Mouse (Mus musculus): Measurements from ENCODE around the gene Otop2.

Otop2 gene

DNA sequence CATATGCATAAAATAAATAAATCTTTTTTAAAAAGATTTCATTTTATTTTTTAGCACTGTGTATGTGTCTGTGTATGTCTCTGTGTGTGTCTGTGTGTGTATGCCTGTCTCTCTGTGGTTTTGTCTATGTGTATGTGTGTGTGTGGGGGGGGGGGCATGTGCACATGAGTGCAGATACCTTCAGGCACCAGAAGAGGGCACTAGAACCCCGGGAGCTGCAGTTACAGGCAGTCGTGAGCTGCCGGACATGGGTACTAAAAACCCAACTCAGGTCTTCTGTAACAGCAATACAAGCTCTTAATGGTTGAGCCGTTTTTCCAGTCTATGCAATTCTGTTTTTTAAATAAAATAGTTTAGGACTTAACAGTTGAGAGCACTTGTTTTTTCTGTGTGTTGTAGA is 6.2 kb upstream of the Otop2 start:
- no peak for DNase-seq

DNA sequence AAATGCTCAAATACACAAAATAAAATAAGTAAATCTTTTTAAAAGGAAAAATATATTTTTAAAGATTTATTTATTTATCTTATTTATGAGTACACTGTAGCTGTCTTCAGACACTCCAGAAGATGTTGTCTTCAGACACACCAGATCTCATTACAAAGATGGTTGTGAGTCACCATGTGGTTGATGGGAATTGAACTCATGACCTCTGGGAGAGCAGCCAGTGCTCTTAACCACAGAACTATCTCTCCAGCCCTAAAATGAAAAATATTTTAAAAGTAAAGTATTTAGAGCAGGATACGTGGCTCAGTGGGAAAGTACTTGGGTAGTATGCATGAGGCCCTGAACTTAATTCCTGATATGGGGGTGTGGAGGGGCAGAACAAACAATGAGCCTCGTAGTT is 5.6 kb upstream of the Otop2 start:
- DNase-seq, result no peak

DNA sequence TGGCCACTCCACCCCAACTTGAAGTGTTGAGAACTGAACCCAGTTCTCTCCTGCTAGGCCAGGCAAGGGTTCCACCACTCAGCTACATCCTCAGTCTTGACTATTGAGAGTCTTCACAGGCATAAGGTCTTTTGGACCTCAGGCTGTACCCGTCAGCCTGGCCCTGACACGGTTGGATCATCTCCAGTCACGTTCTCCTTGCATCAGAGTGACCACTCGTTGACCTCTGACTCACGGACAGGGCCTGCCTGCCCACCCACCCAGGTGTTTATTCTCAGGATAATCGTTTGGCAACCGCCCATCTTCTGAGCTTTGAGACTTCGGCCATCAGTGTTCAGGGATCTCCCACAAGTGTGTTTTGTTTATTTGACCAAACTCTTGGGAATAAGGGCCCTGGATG is 3.8 kb upstream of the Otop2 start:
- DNase-seq, result no peak

DNA sequence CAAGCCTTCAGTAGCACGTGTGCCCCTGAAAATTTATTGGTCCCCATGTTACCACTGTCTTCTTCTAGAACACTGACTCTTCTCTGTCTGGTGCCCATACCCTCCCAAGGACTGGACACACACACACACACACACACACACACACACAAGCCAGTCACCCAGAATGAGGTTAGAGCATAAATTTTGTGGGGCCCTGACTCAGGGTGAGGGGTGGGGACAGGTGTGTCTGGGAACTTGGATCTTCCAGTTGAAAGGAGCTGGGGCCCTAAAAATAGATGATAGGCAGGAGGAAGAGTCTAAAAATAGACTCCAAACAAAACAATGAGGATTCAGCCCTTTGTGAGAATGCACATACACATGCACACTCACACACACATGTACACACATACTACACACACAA is 1.8 kb downstream of the Otop2 start:
- DNase-seq, result no peak

DNA sequence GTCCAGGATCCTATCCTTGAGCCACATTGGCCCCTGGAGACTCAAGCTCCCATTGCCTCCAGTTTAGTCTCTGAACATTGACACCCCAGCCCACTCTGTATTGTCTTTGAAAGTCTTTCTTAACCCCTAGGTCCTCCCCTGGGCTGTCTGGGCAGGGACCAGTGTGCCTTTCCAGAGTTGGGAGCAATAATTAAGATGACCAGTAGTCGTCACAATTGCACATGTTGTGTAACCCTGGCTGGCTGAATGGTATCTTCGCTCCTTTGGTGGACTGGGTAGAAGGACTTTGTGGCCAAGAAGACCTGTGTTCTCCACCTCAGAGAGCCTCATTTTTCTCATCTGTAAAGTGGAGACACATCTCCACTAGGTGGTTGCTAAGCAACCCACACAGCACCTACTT is 7.3 kb downstream of the Otop2 start:
- peak; percentile 33 for DNase-seq

DNA sequence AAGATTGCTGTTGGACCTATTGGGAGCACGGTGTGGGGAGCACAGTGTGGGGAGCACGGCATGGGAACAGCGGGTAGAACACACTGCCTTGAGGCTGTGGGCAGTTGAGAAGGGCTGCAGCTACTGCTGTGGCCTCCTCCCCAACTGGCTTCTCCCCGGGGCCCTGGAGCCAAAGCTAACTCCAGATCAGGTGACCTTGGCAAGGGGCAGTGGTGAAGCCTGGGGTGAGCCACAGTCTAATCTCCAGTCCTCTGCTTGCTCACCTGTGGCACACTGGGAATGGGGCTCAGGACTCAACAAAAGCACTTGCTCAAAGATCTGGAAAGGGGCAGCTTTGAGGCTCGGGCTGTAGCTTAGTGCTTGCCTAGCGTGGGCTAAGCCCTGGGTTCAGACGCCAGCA is 10.2 kb downstream of the Otop2 start:
- DNase-seq, result no peak

DNA sequence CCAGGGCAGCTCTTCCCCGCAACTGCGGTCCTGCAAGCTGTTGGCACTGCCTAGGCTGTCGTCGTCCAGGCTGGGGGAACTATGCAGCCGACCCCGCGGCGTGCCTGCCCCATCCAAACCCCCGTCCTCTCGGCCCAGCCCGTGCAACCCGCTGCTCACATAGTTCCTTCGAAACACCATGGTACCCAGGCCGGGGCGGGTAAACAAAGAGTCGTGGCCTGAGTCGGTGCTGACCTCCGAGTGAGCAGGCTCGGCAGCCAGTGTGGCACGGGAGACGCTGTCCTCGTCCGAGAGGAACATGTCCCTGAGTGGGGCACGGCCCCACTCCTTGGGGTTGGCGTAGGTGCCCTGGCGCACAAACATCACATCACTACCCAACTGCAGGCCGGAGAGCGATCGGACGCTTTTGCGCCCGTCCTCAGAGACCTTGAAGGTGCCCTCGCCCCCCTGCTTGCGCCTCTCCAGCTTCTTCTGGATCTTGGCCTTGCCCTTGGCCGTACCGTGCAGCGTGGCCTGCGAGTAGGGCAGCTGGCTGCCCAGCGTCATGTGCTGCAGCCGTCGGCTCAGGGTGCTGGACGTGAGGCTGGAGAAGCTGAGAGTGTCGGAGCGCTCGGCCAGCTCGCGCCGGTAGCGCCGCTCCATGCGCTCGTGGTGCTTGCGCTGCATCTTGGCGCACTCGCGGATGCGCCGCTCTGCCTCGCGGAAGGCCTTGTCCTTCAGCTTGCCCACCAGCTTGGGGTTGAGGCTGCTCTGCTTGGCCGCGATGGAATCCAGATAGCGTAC is 11.5 kb downstream of the Otop2 start:
- no peak for DNase-seq

DNA sequence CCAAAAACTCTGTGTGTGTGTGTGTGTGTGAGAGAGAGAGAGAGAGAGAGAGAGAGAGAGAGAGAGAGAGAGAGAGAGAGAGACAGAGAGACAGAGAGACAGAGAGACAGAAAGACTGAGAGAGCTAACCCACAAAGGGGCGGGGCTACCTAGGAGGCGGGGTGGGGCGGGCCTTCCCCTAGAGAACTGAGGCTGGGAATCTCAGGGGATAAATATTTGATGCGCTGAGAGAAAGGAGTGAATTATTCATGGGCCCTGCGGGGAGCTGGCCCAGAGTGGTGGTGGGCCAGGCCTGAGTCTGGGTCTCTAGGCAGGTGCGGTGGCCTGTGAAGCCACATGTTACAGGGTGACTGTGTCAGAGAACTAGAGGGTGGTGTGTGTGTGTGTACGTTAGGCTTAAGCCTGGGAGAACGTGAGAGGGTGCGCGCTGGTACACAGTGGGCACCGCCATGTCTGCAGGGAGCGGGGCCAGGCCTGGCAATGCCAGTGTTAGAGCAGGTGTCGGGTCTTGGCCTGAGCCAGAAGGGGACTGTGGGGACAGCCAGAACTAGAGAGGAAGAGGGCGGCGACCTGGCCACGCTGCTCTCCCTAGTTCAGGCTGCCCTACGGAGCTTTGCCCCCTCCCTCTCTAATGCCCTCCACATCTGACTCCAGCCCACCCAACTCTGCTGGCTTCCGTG is 12.9 kb downstream of the Otop2 start:
- no peak for DNase-seq

DNA sequence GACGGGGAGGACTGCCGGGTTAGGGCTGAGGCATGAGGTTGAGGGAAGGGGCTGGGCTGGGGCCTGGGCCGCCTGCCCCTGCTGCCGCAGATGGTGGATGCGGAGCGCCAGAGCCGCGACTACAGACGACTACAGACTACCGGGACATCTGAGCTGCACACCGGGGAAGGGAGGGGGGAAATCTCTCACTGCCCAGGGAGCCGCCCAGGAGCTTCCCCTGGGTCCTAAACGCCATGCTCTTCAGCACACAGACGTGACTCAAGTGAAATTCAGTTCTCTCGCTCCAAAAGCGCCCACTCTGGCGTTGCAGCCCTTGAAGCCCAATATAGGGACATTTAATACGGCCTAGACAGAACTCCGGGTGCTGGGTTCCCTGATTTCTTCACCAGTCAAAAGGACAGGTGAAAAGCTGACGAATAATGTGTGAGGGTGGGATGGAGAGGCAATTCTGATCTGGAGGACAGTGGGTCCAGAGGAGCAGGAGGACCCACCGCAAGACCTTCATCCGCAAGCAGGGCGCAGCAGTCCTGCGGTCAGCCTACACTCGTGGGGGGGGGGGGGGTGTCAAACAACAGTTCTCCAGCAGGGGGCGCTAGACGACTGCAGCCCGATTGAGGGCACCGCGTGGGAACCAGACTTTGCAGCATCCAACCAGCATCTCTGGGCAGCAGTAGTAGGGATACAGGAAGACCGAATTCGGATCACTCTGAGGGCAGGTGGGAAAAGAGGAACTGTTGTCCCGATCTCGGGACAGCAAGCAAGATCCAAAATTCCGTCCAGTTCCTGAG is 15.1 kb downstream of the Otop2 start, which contains the start of gene Ush1g:
TSS of gene Ush1g (minus strand) at position 136 of the 788 bp plus-strand sequence.
- peak; percentile 27 for DNase-seq

DNA sequence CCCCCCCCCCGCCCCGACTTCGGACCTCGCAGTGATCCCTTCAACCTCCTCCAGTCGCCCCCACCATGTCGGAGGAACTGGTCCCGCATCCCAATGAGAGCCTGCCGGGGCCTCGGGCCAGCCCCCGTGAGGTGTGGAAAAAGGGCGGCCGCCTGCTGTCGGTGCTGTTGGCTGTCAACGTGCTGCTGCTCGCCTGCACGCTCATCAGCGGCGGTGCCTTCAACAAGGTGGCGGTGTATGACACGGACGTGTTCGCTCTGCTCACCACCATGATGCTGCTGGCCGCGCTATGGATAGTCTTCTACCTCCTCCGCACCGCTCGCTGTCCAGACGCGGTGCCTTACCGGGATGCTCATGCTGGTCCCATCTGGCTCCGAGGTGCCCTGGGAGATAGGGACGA is 16.4 kb downstream of the Otop2 start:
- no peak for DNase-seq

DNA sequence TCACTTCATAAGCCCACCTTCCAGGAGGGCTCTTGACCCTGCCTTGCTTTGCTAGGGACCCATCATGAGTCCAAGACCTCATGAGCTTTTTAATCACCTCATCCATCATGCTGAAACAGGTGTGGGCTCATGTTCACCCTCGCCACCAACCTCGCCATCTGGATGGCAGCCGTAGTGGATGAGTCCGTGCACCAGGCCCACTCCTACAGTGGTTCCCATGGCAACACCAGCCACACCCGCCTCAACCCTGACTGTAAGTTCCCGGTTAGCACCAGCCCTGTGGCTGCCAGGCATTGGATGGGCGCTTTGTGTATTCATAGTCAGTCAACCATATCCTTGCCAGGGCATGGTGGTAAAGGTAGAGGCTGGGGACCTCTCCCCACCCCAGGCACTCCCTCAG is 19.8 kb downstream of the Otop2 start:
- DNase-seq, result no peak

DNA sequence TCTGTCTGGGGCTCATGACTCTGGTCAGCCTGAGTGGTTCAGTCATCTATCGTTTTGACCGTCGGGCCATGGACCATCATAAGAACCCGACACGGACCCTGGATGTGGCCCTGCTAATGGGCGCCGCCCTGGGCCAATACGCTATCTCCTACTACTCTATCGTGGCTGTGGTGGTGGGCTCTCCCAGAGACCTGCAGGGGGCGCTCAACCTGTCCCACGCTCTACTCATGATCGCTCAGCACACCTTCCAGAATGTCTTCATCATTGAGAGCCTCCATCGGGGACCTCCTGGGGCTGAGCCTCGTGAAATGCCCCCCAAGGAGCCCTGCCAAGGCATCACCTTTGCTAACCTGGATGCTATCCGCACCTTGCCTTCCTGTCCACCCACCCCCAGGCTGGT is 22.4 kb downstream of the Otop2 start:
- DNase-seq, result no peak

DNA sequence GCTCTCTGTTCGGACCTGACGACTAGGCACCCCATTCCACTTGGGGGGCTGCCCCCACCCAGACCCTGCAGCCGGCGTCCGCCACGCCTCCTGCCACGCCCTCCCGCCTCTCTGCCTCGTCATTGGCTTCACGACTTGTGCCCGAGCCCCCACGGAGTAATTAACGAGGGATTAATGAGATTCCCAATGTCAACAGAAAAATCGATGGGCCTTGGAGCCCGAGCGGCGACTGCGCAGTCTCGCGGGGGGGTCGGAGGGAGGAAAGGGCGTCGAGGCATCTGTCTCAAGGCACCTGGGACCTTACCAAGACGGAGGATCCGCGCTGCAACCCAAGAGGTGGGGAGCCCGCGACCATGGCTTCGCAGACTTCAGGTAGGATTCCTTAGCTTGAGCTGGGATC is 27.6 kb downstream of the Otop2 start, which contains the start of gene Otop3:
TSS of gene Otop3 (plus strand) at position 201 of the 400 bp plus-strand sequence.
- no peak for DNase-seq

DNA sequence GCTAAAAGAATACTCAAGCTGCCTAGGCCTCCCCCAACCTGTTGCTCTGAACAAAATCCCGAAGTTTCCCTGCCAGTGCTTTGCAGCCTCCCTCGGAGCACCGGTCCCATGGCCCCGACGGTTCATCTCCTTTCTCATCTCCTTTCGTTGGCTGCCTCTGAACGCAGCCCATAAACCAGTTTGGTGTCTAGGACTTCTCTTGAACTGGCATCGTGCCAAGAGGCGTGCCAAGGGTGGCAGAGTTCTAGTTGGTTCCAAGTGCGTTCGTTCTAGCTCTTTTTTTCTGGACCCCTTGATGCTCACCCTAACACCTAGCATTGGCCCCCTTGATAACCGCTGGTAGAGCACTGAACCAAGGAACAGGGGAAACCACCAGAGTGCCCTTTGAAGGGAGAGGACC is 28.3 kb downstream of the Otop2 start:
- DNase-seq, result peak; percentile 34

DNA sequence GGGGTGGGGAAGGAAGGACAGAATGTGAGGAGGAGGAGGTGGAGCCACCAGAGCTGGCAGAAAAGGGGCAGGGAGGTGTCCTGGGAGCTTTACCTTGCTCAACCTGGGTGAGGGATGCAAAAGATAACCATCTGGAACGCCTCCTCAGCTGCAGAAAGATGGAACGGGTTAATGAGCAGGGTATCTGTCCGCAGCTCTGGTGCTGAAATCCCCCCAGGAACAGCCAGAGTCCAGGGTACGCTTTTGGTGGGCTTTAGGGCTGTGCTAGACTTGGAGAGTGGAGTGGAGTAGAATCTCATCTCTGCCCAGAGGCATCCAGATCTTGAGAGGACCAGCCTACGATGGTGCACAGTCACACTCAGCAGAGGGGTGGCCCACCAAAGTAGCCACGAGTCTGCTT is 29.2 kb downstream of the Otop2 start:
- no peak for DNase-seq

DNA sequence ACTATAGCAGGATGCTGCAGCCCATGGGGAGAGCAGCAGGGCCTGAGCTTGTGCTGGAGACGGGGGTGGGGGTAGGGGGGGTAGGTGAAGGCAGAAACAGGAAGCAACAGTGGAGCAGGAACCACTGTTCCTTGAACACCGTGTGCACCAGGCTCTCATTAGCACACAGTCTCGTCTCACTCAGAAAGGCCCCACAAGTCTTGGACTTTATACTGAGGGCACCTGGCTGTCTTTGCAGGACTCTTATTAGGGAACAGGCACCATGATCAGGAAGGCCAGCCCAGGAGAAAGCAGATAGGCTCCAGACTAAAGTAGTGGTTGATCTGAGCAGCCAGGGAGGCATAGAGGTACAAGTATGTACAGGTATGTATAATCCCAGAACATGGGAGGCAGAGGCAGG is 30.4 kb downstream of the Otop2 start:
- peak; percentile 53 for DNase-seq

DNA sequence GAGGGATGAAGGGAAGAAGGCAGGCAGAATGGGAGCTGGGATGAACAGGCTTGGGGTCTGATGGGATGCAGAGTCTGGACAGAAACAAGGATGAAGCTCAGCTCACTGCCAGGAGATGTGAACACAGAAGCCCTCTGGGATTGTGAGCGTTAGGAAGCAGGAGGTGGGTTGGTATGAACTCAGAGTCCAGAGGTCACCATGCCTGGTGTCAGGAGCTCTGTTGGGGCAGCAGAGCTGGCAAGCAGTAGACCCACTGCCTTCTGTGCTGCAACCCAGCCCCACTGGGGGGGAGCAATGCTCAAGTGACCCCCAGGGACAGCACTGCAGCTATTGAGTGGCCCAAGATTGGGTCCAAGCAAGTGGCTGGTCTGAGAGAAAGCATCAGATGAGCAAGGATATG is 30.9 kb downstream of the Otop2 start:
- peak; percentile 48 for DNase-seq

DNA sequence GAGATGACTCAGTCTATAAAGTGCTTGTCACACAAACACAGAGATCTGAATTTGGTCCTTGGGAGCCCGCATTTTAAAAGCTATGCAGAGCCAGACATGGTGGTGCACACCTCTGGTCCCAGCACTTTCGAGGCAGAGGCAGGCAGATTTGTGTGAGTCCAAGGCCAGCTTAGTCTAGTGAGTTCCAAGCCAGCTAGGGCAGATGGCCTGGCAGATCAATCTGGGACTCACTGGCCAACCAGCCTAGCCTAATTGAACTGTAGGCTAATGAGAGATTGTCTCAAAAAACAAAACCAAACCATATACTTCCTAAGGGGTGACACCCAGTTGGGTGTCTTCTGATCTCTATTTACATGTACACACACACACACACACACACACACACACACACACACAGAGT is 34.3 kb downstream of the Otop2 start:
- DNase-seq, result no peak

DNA sequence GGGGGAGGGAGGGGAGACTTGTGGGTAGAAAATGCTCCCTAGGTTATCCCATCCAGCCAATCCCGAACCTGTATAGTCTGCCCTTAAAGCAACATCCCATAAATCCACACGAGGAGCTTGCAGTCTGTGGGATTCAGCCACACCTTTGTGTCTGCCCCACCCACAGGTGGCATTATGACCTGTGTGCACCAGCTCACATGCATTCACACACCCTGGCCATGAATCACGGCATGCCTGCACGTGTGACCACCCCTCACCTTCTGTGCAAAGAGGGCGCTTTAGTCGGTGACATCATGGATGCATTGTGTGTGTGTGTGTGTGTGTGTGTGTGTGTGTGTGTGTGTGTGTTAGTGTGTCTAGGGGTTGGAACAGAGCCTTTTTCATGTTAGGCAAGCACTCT is 34.9 kb downstream of the Otop2 start:
- no peak for DNase-seq

DNA sequence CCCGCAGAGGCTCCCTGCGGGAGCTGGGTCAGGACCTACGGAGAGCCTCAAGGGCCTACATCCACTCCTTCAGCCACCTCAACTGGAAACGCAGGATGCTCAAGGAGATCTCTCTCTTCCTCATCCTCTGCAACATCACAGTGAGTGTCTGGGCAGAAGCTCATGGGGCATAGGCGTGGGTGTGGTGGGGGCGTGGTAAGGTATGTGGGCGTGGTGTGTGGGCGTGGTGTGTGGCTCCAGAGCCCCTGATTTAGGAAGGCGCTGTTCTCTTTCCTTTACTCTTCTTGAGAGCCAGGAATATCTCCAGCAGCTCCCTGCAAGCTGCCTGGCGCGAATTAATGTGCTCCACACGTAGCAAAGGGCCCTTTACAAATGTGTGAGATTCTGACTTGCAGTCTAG is 38.0 kb downstream of the Otop2 start:
- no peak for DNase-seq

DNA sequence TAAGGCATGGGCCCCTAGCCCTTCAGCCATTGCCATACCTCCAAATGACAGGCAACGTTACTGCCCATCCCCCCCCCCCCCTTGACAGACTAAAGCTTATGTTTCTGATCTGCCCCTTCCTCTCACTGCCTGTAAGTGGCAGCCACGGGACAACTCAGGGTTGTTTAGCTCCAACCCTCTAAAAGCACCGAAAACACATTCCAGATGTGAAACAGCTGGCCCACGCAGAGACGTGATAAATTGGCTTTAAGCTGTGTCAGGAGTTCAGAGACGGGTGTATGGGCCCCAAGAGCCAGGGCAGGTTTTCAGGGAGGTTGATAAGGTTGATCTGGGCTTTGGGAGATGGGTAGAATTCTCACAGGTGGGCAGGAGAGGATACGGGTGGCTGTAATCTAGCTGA is 38.6 kb downstream of the Otop2 start:
- no peak for DNase-seq

DNA sequence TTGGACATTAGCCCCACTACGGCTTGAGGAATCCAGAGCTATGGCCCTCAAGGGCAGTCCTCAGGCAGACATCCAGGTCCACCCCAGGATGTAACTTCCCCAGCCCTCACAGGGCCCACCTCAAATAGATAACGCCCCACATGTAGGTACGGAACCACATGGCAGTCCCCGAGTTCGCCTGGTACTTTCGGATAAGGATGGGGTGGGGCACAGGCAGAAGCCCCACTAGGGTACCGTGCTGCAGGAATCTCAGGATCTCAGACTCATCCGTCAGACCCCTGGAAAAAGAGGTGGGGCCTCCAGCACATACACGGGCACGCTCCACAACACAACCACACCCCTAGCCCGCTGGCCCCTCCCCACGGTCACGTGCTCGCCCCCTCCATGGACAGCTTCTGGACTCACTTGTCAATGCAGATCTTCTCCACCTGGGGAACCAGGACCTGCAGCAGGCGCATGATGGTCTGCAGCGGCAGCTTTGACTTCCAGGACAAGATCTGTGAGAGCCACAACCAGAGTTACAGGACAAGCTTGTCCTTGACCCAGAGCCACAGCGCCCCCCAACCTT is 41.8 kb downstream of the Otop2 start:
- DNase-seq, result no peak

DNA sequence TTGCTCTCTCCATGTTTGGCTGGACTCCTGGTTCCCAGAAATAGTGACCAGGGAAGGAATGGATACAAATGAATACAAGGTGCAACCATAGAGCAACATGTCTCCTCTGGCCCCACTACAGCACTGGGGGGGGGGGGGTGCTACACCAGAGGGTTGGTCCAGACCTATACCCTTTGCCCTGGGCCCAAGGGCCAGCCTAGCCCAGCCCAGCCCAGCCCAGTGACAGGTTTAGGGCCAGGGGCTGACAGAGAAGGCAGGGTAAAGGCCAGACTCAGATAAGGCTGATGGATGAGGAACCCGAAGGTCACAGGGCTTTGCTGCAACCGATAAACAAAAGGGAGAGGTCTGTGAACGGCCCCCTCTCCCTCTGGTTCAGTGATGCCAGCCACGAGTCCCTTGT is 43.0 kb downstream of the Otop2 start:
- no peak for DNase-seq

DNA sequence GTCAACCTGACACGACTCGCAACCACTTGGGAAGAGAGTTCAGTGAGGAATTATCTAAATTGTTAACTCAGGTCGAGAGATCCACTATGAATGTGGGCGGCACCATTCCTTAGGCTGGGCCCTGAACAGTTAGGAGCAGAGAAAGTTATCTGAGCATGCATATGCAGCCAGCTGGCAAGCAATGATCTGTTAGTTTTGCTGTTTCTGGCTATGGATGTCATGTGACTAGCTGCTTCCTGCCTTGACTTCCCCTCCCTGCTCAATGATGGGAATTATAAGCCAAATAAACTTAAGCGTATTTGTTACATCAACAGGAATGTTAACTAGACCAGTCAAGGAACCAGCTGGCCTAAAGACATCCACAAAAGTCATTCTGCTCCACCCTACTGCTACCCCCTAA is 46.4 kb downstream of the Otop2 start:
- no peak for DNase-seq
